Mouse (Mus musculus): ENCODE data around the gene Bcan. TPM values are rescaled to one million over a fixed set of nuclear protein-coding genes. Genes with fewer than 3 reads are reported as not detected.

The Bcan gene
- total and polyA plus RNA-seq, 3 experiments: 0.04 TPM; not detected in 2

DNA sequence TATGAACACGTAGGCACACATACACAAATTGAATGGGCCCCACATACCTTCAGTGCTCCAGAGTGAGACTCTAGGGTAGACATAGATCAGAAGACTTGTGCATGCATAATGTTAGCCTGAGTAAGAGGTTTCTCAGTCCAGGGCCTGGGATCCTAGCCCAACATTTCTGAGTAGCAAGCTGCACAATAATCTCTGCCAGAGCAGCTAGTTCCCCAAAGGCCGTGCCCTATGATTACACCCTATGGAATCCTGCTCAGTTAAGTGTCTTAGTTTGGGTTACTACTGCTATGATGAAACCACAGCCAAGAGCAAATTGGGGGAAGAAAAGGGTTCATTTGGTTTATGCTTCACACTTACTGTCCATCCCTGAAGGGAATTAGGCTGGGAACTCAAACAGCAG, 57.6 kb downstream of the Bcan start:
- Histone ChIP-seq H3K9me3 (replicated peaks; ENCODE audit: low read length) (no peaks in the 10 kb centered on the region), H3K9ac (ENCODE audit: insufficient read depth, low read depth) (no peak overlapping the region), H3K36me3 (replicated peaks in 1 of 2; ENCODE audit: control insufficient read depth in 1 of 2, insufficient read depth in 1 of 2, low read length in 1 of 2) (peaks cover 51 to 84% of the 10 kb centered on the region in 2 experiments), H3K27ac (ENCODE audit: insufficient read depth, low read depth) (no peak overlapping the region), H3K27me3 (replicated peaks) (no peaks in the 10 kb centered on the region), H3K4me2 (ENCODE audit: insufficient read depth, low read depth, poor library complexity, severe bottlenecking) (no peak overlapping the region), H3K4me3 (replicated peaks in 1 of 3; ENCODE audit: low read depth in 2 of 3, low read length in 2 of 3, poor library complexity in 1 of 3) (no peak overlapping the region), H3K79me2 (replicated peaks; ENCODE audit: control insufficient read depth, extremely low read depth, insufficient read depth, poor library complexity, severe bottlenecking) (peaks cover 4% of the 10 kb centered on the region), H3K4me1 (ENCODE audit: control insufficient read depth in 1 of 2, insufficient read depth in 2 of 2) (peaks cover 0 to 6% of the 10 kb centered on the region in 2 experiments; a peak in 2 of 4 replicates)
- in situ Hi-C loops (cut with MboI; ENCODE audit: low pct_ligation_motif_present, low pct_unique_long_range_greater_than_20kb, low sequenced_read_pairs): loop anchor here (5.0 kb wide), 1 partner anchor 35 kb away; no protein-coding TSS in a partner anchor
- no peak for DNase-seq (ENCODE audit: extremely low read depth)
- dilution Hi-C loops (cut with MboI; ENCODE audit: extremely low pct_ligation_motif_present, extremely low pct_unique_long_range_greater_than_20kb, low sequenced_read_pairs): no loop called here
- TF ChIP-seq CHD1 (IDR thresholded peaks at IDR 0.05; ENCODE audit: low read depth, low read length) (no peak), ZC3H11A (IDR thresholded peaks at IDR 0.05; ENCODE audit: low read depth, low read length) (no peak), RCOR1 (conservative IDR thresholded peaks at IDR 0.05; ENCODE audit: low read depth, low read length) (no peak), CTCF (conservative IDR thresholded peaks at IDR 0.05 in 1 of 2, IDR thresholded peaks at IDR 0.05 in 1 of 2; ENCODE audit: low read depth in 2 of 2, low read length in 2 of 2) (no peak)

DNA sequence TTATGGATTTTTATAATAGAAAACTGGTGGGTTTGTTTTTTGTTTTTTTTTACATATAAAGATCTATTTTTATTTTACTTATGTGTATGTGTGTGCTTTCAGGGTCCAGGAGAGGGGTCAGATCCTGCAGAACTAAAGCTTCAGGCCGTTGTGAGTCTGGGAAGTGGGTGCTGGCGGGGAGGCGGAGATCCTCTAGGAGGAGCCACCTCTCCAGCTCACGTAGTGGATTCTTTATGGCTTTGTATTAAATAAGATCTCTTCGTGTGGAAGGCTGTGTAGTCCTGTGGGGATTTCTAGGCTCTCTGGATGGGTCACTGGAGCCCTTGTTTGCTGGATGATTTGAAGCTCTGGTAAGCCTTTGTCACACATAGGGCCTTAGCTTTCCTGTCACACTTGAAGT, 59.4 kb downstream of the Bcan start:
- TF ChIP-seq GABPA (IDR thresholded peaks at IDR 0.05; ENCODE audit: insufficient replicate concordance, low read depth, low read length): no peak
- TF ChIP-seq KAT2A (IDR thresholded peaks at IDR 0.05; ENCODE audit: insufficient replicate concordance, low read length): no peak
- no peak for TF ChIP-seq IRF4 (IDR thresholded peaks at IDR 0.05; ENCODE audit: low read depth, low read length)
- no peak for TF ChIP-seq MYC (IDR thresholded peaks at IDR 0.05; ENCODE audit: low read depth, low read length)
- no peak for TF ChIP-seq HCFC1 (IDR thresholded peaks at IDR 0.05; ENCODE audit: low read depth, low read length)
- no peak for TF ChIP-seq NRF1 (IDR thresholded peaks at IDR 0.05; ENCODE audit: low read depth, low read length)
- no peak for TF ChIP-seq TBP (conservative IDR thresholded peaks at IDR 0.05; ENCODE audit: low read depth, low read length)
- no peak for DNase-seq (ENCODE audit: extremely low read depth)
- no peaks in the 10 kb centered on the region for H3K9me3 ChIP-seq (replicated peaks; ENCODE audit: low read length)
- dilution Hi-C loops (cut with MboI; ENCODE audit: extremely low pct_ligation_motif_present, extremely low pct_unique_long_range_greater_than_20kb, low sequenced_read_pairs): no loop called here
- H3K4me1 ChIP-seq (ENCODE audit: control insufficient read depth in 1 of 2, insufficient read depth in 2 of 2): peaks cover 0 to 16% of the 10 kb centered on the region in 2 experiments; a peak in 2 of 4 replicates
- in situ Hi-C loops (cut with MboI; ENCODE audit: low pct_ligation_motif_present, low pct_unique_long_range_greater_than_20kb, low sequenced_read_pairs): loop anchor here (5.0 kb wide), 1 partner anchor 37 kb away; no protein-coding TSS in a partner anchor
- H3K9ac ChIP-seq (ENCODE audit: insufficient read depth, low read depth): no peak overlapping the region
- no peak overlapping the region for H3K4me3 ChIP-seq (replicated peaks in 1 of 3; ENCODE audit: low read depth in 2 of 3, low read length in 2 of 3, poor library complexity in 1 of 3)
- H3K27ac ChIP-seq (ENCODE audit: insufficient read depth, low read depth): no peak overlapping the region
- no peak overlapping the region for H3K4me2 ChIP-seq (ENCODE audit: insufficient read depth, low read depth, poor library complexity, severe bottlenecking)
- peaks cover 62 to 91% of the 10 kb centered on the region in 2 experiments for H3K36me3 ChIP-seq (replicated peaks in 1 of 2; ENCODE audit: control insufficient read depth in 1 of 2, insufficient read depth in 1 of 2, low read length in 1 of 2)
- peaks cover 22% of the 10 kb centered on the region for H3K79me2 ChIP-seq (replicated peaks; ENCODE audit: control insufficient read depth, extremely low read depth, insufficient read depth, poor library complexity, severe bottlenecking)
- no peaks in the 10 kb centered on the region for H3K27me3 ChIP-seq (replicated peaks)

Other genes starting within 250 kb of the Bcan start
- 0.92 and 1.6 TPM in 2 replicates for gene Ntrk1, start 205.1 kb downstream of the Bcan start, total RNA-seq (2012; rRNA removed)
- gene Ntrk1, start 205.1 kb downstream of the Bcan start, total RNA-seq (2014; rRNA removed): 0.36 and 0.55 TPM in 2 replicates
- gene Ntrk1, start 205.1 kb downstream of the Bcan start, polyA plus RNA-seq (2012; ENCODE audit: insufficient read length, low read depth): 0.47 and 0.53 TPM in 2 replicates
- gene Insrr, start 203.3 kb downstream of the Bcan start, total RNA-seq (2012; rRNA removed): 0.08 TPM in 1 of 2 replicates, not detected in the other
- gene Insrr, start 203.3 kb downstream of the Bcan start, total RNA-seq (2014; rRNA removed): not detected in 2 replicates
- gene Insrr, start 203.3 kb downstream of the Bcan start, polyA plus RNA-seq (2012; ENCODE audit: insufficient read length, low read depth): 0.06 TPM in 1 of 2 replicates, not detected in the other
- 0.50 and 1.2 TPM in 2 replicates for gene Pear1, start 175.9 kb downstream of the Bcan start, total RNA-seq (2012; rRNA removed)
- 0.20 and 0.22 TPM in 2 replicates for gene Pear1, start 175.9 kb downstream of the Bcan start, total RNA-seq (2014; rRNA removed)
- gene Pear1, start 175.9 kb downstream of the Bcan start, polyA plus RNA-seq (2012; ENCODE audit: insufficient read length, low read depth): 0.35 and 0.46 TPM in 2 replicates
- 39.2 and 46.6 TPM in 2 replicates for gene Sh2d2a, start 153.5 kb downstream of the Bcan start, total RNA-seq (2012; rRNA removed)
- gene Sh2d2a, start 153.5 kb downstream of the Bcan start, total RNA-seq (2014; rRNA removed): 19.9 and 23.2 TPM in 2 replicates
- gene Sh2d2a, start 153.5 kb downstream of the Bcan start, polyA plus RNA-seq (2012; ENCODE audit: insufficient read length, low read depth): 66.8 and 74.5 TPM in 2 replicates
- gene Prcc, start 114.6 kb downstream of the Bcan start, total RNA-seq (2012; rRNA removed): 48.6 and 51.7 TPM in 2 replicates
- 24.8 and 26.4 TPM in 2 replicates for gene Prcc, start 114.6 kb downstream of the Bcan start, total RNA-seq (2014; rRNA removed)
- 55.7 and 58.5 TPM in 2 replicates for gene Prcc, start 114.6 kb downstream of the Bcan start, polyA plus RNA-seq (2012; ENCODE audit: insufficient read length, low read depth)
- gene Hdgf, start 93.9 kb downstream of the Bcan start, total RNA-seq (2012; rRNA removed): 199 and 223 TPM in 2 replicates
- gene Hdgf, start 93.9 kb downstream of the Bcan start, total RNA-seq (2014; rRNA removed): 215 and 219 TPM in 2 replicates
- 468 and 755 TPM in 2 replicates for gene Hdgf, start 93.9 kb downstream of the Bcan start, polyA plus RNA-seq (2012; ENCODE audit: insufficient read length, low read depth)
- 160 and 176 TPM in 2 replicates for gene Mrpl24, start 80.7 kb downstream of the Bcan start, total RNA-seq (2012; rRNA removed)
- 166 and 168 TPM in 2 replicates for gene Mrpl24, start 80.7 kb downstream of the Bcan start, total RNA-seq (2014; rRNA removed)
- gene Mrpl24, start 80.7 kb downstream of the Bcan start, polyA plus RNA-seq (2012; ENCODE audit: insufficient read length, low read depth): 123 and 156 TPM in 2 replicates
- 40.8 and 52.9 TPM in 2 replicates for gene Isg20l2, start 69.9 kb downstream of the Bcan start, total RNA-seq (2012; rRNA removed)
- 68.8 and 76.2 TPM in 2 replicates for gene Isg20l2, start 69.9 kb downstream of the Bcan start, total RNA-seq (2014; rRNA removed)
- 44.5 and 45.0 TPM in 2 replicates for gene Isg20l2, start 69.9 kb downstream of the Bcan start, polyA plus RNA-seq (2012; ENCODE audit: insufficient read length, low read depth)
- gene Rrnad1, start 69.5 kb downstream of the Bcan start, total RNA-seq (2012; rRNA removed): 11.4 and 12.3 TPM in 2 replicates
- 7.3 and 8.0 TPM in 2 replicates for gene Rrnad1, start 69.5 kb downstream of the Bcan start, total RNA-seq (2014; rRNA removed)
- gene Rrnad1, start 69.5 kb downstream of the Bcan start, polyA plus RNA-seq (2012; ENCODE audit: insufficient read length, low read depth): 11.7 and 12.5 TPM in 2 replicates
- gene Crabp2, start 51.6 kb downstream of the Bcan start, total RNA-seq (2012; rRNA removed): 0.38 TPM in 2 replicates
- gene Crabp2, start 51.6 kb downstream of the Bcan start, total RNA-seq (2014; rRNA removed): 0.27 TPM in 1 of 2 replicates, not detected in the other
- gene Crabp2, start 51.6 kb downstream of the Bcan start, polyA plus RNA-seq (2012; ENCODE audit: insufficient read length, low read depth): 0.97 and 1.0 TPM in 2 replicates
- gene Nes, start 29.2 kb downstream of the Bcan start, total RNA-seq (2012; rRNA removed): 0.04 TPM in 2 replicates
- 0.04 TPM in 1 of 2 replicates, not detected in the other for gene Nes, start 29.2 kb downstream of the Bcan start, total RNA-seq (2014; rRNA removed)
- gene Nes, start 29.2 kb downstream of the Bcan start, polyA plus RNA-seq (2012; ENCODE audit: insufficient read length, low read depth): 0.04 TPM in 2 replicates
- gene Hapln2, start 27.4 kb upstream of the Bcan start, total RNA-seq (2012; rRNA removed): not detected in 2 replicates
- gene Hapln2, start 27.4 kb upstream of the Bcan start, total RNA-seq (2014; rRNA removed): not detected in 2 replicates
- gene Hapln2, start 27.4 kb upstream of the Bcan start, polyA plus RNA-seq (2012; ENCODE audit: insufficient read length, low read depth): not detected in 2 replicates
- 49.1 and 64.2 TPM in 2 replicates for gene Gpatch4, start 42.9 kb upstream of the Bcan start, total RNA-seq (2012; rRNA removed)
- gene Gpatch4, start 42.9 kb upstream of the Bcan start, total RNA-seq (2014; rRNA removed): 20.3 and 21.6 TPM in 2 replicates
- gene Gpatch4, start 42.9 kb upstream of the Bcan start, polyA plus RNA-seq (2012; ENCODE audit: insufficient read length, low read depth): 128 and 182 TPM in 2 replicates
- 98.1 and 124 TPM in 2 replicates for gene Naxe, start 58.3 kb upstream of the Bcan start, total RNA-seq (2012; rRNA removed)
- 65.6 and 71.0 TPM in 2 replicates for gene Naxe, start 58.3 kb upstream of the Bcan start, total RNA-seq (2014; rRNA removed)
- 80.5 and 91.3 TPM in 2 replicates for gene Naxe, start 58.3 kb upstream of the Bcan start, polyA plus RNA-seq (2012; ENCODE audit: insufficient read length, low read depth)
- gene Ttc24, start 78.1 kb upstream of the Bcan start, total RNA-seq (2012; rRNA removed): not detected in 2 replicates
- gene Ttc24, start 78.1 kb upstream of the Bcan start, total RNA-seq (2014; rRNA removed): not detected in 2 replicates
- not detected in 2 replicates for gene Ttc24, start 78.1 kb upstream of the Bcan start, polyA plus RNA-seq (2012; ENCODE audit: insufficient read length, low read depth)
- 15.9 and 21.9 TPM in 2 replicates for gene Iqgap3, start 81.7 kb upstream of the Bcan start, total RNA-seq (2012; rRNA removed)
- gene Iqgap3, start 81.7 kb upstream of the Bcan start, total RNA-seq (2014; rRNA removed): 12.1 and 13.0 TPM in 2 replicates
- gene Iqgap3, start 81.7 kb upstream of the Bcan start, polyA plus RNA-seq (2012; ENCODE audit: insufficient read length, low read depth): 16.1 and 18.3 TPM in 2 replicates
- gene Mef2d, start 142.1 kb upstream of the Bcan start, total RNA-seq (2012; rRNA removed): 10.9 and 11.0 TPM in 2 replicates
- gene Mef2d, start 142.1 kb upstream of the Bcan start, total RNA-seq (2014; rRNA removed): 4.3 and 4.8 TPM in 2 replicates
- 51.2 and 75.8 TPM in 2 replicates for gene Mef2d, start 142.1 kb upstream of the Bcan start, polyA plus RNA-seq (2012; ENCODE audit: insufficient read length, low read depth)